Mouse (Mus musculus) spleen, adult 18-20 months (tissue): ENCODE data around the gene Scml4.

ENCODE experiments used
- DNase-seq, 2 experiments: peaks; one replicate each; pipeline ENCODE4 v3.0.0; 2022; ENCODE audit warnings: mixed read lengths in 2 of 2

Scml4 gene

GRCm38 (mm10) chr10:42908562-42908961 lies 48.4 kb downstream of the Scml4 start:
- no peak for DNase-seq

GRCm38 (mm10) chr10:42910567-42910966 lies 50.4 kb downstream of the Scml4 start:
- no peak for DNase-seq

- DNase-seq, result no peak
These were observed 51.9 kb downstream of the Scml4 start for GRCm38 (mm10) chr10:42912056-42912455.

- DNase-seq, result no peak
These were observed 53.0 kb downstream of the Scml4 start for GRCm38 (mm10) chr10:42913196-42913595.

- DNase-seq, result no peak
These were observed 54.0 kb downstream of the Scml4 start for GRCm38 (mm10) chr10:42914146-42914545.

GRCm38 (mm10) chr10:42917355-42917754 lies 57.2 kb downstream of the Scml4 start:
- no peak for DNase-seq

- DNase-seq, result no peak
These were observed 59.6 kb downstream of the Scml4 start for GRCm38 (mm10) chr10:42919786-42920185.

GRCm38 (mm10) chr10:42925103-42925866 lies 65.1 kb downstream of the Scml4 start:
- DNase-seq, result no peak

GRCm38 (mm10) chr10:42930121-42930650 lies 70.0 kb downstream of the Scml4 start:
- no peak for DNase-seq

- DNase-seq, result no peak
These were observed 72.8 kb downstream of the Scml4 start for GRCm38 (mm10) chr10:42932862-42933480.

- DNase-seq, result no peak
These were observed 74.5 kb downstream of the Scml4 start for GRCm38 (mm10) chr10:42934672-42935071.

- no peak for DNase-seq
These were observed 76.0 kb downstream of the Scml4 start for GRCm38 (mm10) chr10:42936205-42936604.

GRCm38 (mm10) chr10:42938361-42938760 lies 78.2 kb downstream of the Scml4 start:
- no peak for DNase-seq

- no peak for DNase-seq
These were observed 79.5 kb downstream of the Scml4 start for GRCm38 (mm10) chr10:42939691-42940090.

GRCm38 (mm10) chr10:42940193-42941050 lies 80.3 kb downstream of the Scml4 start:
- no peak for DNase-seq

GRCm38 (mm10) chr10:42941278-42941677 lies 81.1 kb downstream of the Scml4 start:
- no peak for DNase-seq

- peak; percentile 17 to 39 for DNase-seq
These were observed 81.6 kb downstream of the Scml4 start for GRCm38 (mm10) chr10:42941697-42942221.

GRCm38 (mm10) chr10:42942300-42942699 lies 82.1 kb downstream of the Scml4 start:
- no peak for DNase-seq

GRCm38 (mm10) chr10:42945316-42945715 lies 85.1 kb downstream of the Scml4 start:
- no peak for DNase-seq

GRCm38 (mm10) chr10:42947336-42947735 lies 87.2 kb downstream of the Scml4 start:
- DNase-seq, result no peak

- DNase-seq, result no peak
These were observed 90.1 kb downstream of the Scml4 start for GRCm38 (mm10) chr10:42950252-42950751.
